Mouse (Mus musculus): ENCODE measurements around the gene Olfr788. TPM values are rescaled to one million over a fixed set of nuclear protein-coding genes. Genes with fewer than 3 reads are reported as not detected.

Gene Olfr788
- polyA plus RNA-seq (2016; fragmentation: Nextera tagmentation; extraction: Ambion mirVana): not detected in 2 replicates

DNA sequence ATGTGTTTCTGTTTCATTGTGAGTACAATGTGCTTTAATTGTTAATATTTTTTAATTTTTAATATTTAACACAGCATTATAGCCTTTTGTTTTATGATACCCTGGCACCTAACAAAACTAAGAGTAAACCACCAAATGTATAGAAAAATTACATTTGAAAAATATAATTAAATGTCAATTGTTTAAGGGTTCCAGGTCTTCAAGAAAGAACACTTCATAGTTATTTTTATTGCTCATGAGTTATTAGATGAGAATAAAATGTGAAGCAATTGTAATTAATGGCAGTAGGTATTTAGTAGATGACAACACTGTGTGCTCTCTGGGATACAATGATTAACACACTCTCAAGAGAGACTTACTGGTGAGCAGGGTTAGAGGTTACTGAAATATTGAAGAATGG, at the start of gene Olfr788:
Olfr788 (plus strand) TSS at position 301 of the 400 bp plus-strand sequence.
- no peak within 1 kb of the TSS for H3K4me3 ChIP-seq
- H3K9ac ChIP-seq: no peak within 1 kb of the TSS
- H3K36me3 ChIP-seq: no peaks in the 10 kb centered on the region
- no peak within 1 kb of the TSS for H3K4me2 ChIP-seq (replicated peaks)
- no peaks in the 10 kb centered on the region for H3K4me1 ChIP-seq
- ATAC-seq (ENCODE audit: insufficient number of reproducible peaks, insufficient read depth, low FRiP score, low TSS enrichment): no peak
- H3K9me3 ChIP-seq: no peaks in the 10 kb centered on the region
- H3K27me3 ChIP-seq: no peaks in the 10 kb centered on the region
- no peak within 1 kb of the TSS for H3K27ac ChIP-seq

DNA sequence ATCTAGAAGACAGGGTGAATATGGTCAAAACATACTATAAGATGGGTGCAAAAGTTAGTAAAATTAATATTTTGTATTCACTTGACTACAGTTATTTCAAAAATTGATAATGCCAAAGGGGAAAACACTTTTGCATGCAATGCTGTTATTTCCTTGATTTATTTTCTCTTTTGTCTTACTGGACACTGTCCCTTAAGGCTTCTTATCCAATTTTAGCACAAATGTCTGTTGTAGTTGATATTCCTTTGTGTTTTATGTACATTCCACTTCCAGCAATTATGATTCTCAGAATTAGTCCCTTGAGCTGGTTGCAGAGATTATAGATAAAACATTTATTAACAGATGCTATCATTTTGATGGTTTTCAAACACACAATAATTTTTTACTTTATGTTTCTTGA, 43.8 kb upstream of the Olfr788 start, which contains the start of gene Olfr786:
Olfr786 (plus strand) TSS at position 301 of the 400 bp plus-strand sequence.
- no peak for ATAC-seq (ENCODE audit: insufficient number of reproducible peaks, insufficient read depth, low FRiP score, low TSS enrichment)
- H3K4me3 ChIP-seq: no peak within 1 kb of the TSS
- no peaks in the 10 kb centered on the region for H3K27me3 ChIP-seq

DNA sequence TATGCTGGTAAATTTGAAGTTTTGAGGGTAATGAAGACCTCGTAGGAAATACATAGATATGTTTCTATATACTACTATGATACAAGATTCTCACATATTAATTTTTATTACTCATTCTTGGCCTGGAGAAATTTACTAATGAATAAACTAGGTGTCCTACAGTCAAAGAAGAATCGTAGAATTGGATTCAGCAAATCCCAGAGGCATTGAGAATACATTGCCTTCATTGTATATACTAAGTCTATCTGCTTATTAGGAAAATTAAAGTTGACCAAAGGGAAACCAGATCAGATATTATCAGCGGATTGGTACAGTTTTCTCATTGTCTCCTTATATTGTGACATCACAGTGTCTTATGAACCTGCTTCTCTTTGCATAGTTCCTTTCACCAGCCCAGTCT, 9.2 kb upstream of the Olfr788 start, which contains the start of gene Olfr787:
Olfr787 (plus strand) TSS at position 301 of the 400 bp plus-strand sequence.
- no peaks in the 10 kb centered on the region for H3K9me3 ChIP-seq
- 80% methylated on average over 3 of the region's 3 CpGs for WGBS
- H3K4me1 ChIP-seq: no peaks in the 10 kb centered on the region
- no peak within 1 kb of the TSS for H3K9ac ChIP-seq
- no peaks in the 10 kb centered on the region for H3K36me3 ChIP-seq
- no peaks in the 10 kb centered on the region for H3K27me3 ChIP-seq
- no peak for ATAC-seq (ENCODE audit: insufficient number of reproducible peaks, insufficient read depth, low FRiP score, low TSS enrichment)
- no peak within 1 kb of the TSS for H3K27ac ChIP-seq
- no peak within 1 kb of the TSS for H3K4me3 ChIP-seq
- no peak within 1 kb of the TSS for H3K4me2 ChIP-seq (replicated peaks)

More for the DNA sequence above, 43.8 kb upstream of the Olfr788 start, which contains the start of gene Olfr786:
- H3K4me2 ChIP-seq (replicated peaks): no peak within 1 kb of the TSS
- H3K27ac ChIP-seq: no peak within 1 kb of the TSS
- H3K36me3 ChIP-seq: no peaks in the 10 kb centered on the region
- H3K9me3 ChIP-seq: no peaks in the 10 kb centered on the region
- H3K9ac ChIP-seq: no peak within 1 kb of the TSS
- H3K4me1 ChIP-seq: no peaks in the 10 kb centered on the region

DNA sequence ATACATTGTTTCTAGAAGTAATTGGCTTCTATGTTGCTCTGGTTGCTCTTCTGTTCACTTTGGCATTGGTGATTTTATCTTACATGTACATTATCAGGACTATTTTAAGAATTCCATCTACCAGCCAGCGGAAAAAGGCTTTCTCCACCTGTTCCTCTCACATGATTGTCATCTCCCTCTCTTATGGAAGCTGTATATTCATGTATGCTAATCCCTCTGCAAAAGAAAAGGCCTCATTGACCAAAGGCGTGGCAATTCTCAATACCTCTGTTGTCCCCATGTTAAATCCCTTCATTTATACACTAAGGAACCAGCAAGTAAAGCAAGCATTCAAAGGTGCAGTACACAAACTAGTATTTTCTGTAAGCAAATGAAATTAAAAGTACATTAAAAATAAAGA, 2.5 kb downstream of the Olfr788 start:
- no peak overlapping the region for H3K9ac ChIP-seq
- no peaks in the 10 kb centered on the region for H3K27me3 ChIP-seq
- no peak overlapping the region for H3K4me3 ChIP-seq
- H3K9me3 ChIP-seq: no peaks in the 10 kb centered on the region
- H3K36me3 ChIP-seq: no peaks in the 10 kb centered on the region
- no peaks in the 10 kb centered on the region for H3K4me1 ChIP-seq
- no peak for ATAC-seq (ENCODE audit: insufficient number of reproducible peaks, insufficient read depth, low FRiP score, low TSS enrichment)
- no peak overlapping the region for H3K4me2 ChIP-seq (replicated peaks)
- 74% methylated on average over 2 of the region's 2 CpGs for WGBS
- no peak overlapping the region for H3K27ac ChIP-seq

DNA sequence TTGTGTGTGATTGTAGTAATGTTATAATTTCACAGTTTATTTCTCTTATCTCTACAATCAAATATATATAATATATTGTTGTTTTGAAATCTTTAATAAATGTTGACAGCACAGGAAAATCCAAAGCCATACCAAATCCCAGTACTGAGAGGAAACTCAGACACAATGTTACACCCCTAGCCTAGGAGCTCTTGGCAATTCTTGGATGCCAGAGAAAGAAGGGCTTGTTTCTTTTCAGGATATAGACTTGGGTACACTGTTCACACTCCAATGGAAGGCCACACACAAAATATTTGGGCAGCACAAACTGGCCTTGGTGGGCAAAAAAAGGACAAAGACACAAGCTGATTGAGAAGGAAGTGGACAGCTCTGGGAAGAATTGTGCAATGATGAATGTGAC, 2.9 kb downstream of the Olfr788 start:
- Histone ChIP-seq H3K27ac (no peak overlapping the region), H3K36me3 (no peaks in the 10 kb centered on the region), H3K4me2 (replicated peaks) (no peak overlapping the region), H3K27me3 (no peaks in the 10 kb centered on the region), H3K4me1 (no peaks in the 10 kb centered on the region), H3K9ac (no peak overlapping the region), H3K4me3 (no peak overlapping the region), H3K9me3 (no peaks in the 10 kb centered on the region)
- ATAC-seq (ENCODE audit: insufficient number of reproducible peaks, insufficient read depth, low FRiP score, low TSS enrichment): no peak

DNA sequence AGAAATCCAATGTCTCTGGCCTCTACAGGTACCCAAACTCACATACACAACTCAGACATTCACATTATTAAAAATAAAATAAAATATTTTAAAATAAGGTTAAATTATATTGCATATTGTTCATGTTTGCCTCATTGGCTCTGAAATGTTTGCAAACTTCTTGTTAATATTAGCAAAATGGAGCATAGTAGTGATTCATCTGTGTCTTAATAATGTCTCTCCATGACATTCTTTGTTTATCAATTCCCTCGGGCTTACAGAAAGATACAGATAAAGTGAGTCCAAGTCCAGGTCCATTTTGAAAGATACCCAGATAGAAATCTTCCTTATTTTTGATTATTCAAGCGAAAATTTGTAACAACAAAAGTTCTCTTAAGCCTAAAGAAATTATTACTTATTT, 13.7 kb downstream of the Olfr788 start, which contains the start of gene Olfr789:
Olfr789 (plus strand) TSS at position 301 of the 400 bp plus-strand sequence.
- Histone ChIP-seq H3K4me1 (no peaks in the 10 kb centered on the region), H3K36me3 (no peaks in the 10 kb centered on the region), H3K27ac (no peak within 1 kb of the TSS), H3K27me3 (no peaks in the 10 kb centered on the region), H3K4me3 (no peak within 1 kb of the TSS), H3K4me2 (replicated peaks) (no peak within 1 kb of the TSS), H3K9me3 (no peaks in the 10 kb centered on the region), H3K9ac (no peak within 1 kb of the TSS)
- WGBS: 60% methylated on average over 2 of the region's 2 CpGs
- ATAC-seq (ENCODE audit: insufficient number of reproducible peaks, insufficient read depth, low FRiP score, low TSS enrichment): no peak

DNA sequence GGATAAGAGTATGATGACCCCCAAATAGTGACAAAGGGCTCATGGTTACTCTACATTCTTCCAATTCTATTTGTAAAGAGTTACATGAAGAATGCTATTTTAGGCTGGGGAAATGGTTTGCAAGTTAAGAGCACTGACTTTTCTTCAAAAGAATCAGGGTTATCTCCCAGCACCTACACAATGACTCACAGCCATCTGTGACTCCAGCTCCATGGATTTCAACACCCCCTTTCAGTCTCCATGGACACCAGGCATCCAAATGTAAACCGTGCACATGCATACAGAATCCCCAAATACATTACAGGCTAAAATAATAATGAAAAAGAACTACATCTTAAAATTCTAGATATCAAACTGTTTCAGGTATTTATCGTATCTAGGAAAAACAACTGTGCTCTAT, 19.3 kb downstream of the Olfr788 start:
- H3K9ac ChIP-seq: no peak overlapping the region
- no peaks in the 10 kb centered on the region for H3K9me3 ChIP-seq
- H3K4me2 ChIP-seq (replicated peaks): no peak overlapping the region
- WGBS: 81% methylated on average over 2 of the region's 2 CpGs
- no peak overlapping the region for H3K27ac ChIP-seq
- no peaks in the 10 kb centered on the region for H3K36me3 ChIP-seq
- no peaks in the 10 kb centered on the region for H3K27me3 ChIP-seq
- H3K4me3 ChIP-seq: no peak overlapping the region
- no peaks in the 10 kb centered on the region for H3K4me1 ChIP-seq
- ATAC-seq (ENCODE audit: insufficient number of reproducible peaks, insufficient read depth, low FRiP score, low TSS enrichment): no peak

DNA sequence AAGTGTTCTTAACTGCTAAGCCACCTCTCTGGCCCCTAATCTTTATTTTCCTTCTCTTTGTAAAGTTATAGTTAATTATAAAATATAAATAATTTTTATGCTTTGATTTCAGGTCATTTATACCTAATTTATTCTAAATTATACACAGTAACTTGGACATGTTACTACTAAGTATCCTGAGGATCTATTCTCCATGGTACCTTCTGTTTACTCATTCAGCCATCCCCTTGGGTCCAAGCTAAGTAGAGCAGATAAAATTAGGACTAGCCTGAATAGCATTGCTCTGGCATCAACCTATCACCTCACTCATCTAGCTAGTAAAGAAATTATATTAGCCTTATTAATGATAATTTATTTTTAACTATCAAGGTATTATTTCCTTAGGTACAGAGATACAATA, 27.4 kb downstream of the Olfr788 start, which contains the start of gene Olfr790:
Olfr790 (plus strand) TSS at position 301 of the 400 bp plus-strand sequence.
- H3K27me3 ChIP-seq: no peaks in the 10 kb centered on the region
- H3K4me2 ChIP-seq (replicated peaks): no peak within 1 kb of the TSS
- no peaks in the 10 kb centered on the region for H3K9me3 ChIP-seq
- no peak within 1 kb of the TSS for H3K9ac ChIP-seq
- no peak within 1 kb of the TSS for H3K4me3 ChIP-seq
- H3K27ac ChIP-seq: no peak within 1 kb of the TSS
- H3K4me1 ChIP-seq: no peaks in the 10 kb centered on the region
- ATAC-seq (ENCODE audit: insufficient number of reproducible peaks, insufficient read depth, low FRiP score, low TSS enrichment): no peak
- H3K36me3 ChIP-seq: no peaks in the 10 kb centered on the region

DNA sequence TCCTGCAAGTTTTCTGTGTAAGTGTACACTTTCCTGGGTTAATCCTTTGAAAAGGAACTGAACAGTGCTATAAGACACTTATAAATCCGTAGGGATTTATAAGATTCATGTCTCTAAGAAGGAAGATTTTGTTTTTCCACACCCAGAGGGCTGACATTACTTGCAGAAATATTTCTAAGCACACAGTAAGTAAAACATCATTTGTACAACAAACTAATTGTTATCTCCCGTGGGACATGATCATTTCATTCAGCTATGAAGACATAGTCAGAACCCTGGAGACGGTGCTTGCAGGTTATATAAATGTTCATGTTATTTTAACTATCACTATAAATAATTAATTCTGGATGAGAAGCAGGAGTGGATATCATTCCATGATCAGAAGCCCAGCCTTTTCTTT, 50.7 kb downstream of the Olfr788 start, which contains the start of gene Olfr791:
Olfr791 (plus strand) TSS at position 301 of the 400 bp plus-strand sequence.
- Histone ChIP-seq H3K4me3 (no peak within 1 kb of the TSS), H3K27ac (no peak within 1 kb of the TSS), H3K27me3 (no peaks in the 10 kb centered on the region), H3K36me3 (no peaks in the 10 kb centered on the region), H3K9ac (no peak within 1 kb of the TSS), H3K4me1 (no peaks in the 10 kb centered on the region), H3K4me2 (replicated peaks) (no peak within 1 kb of the TSS), H3K9me3 (no peaks in the 10 kb centered on the region)
- 68% methylated on average over 3 of the region's 3 CpGs for WGBS
- no peak for ATAC-seq (ENCODE audit: insufficient number of reproducible peaks, insufficient read depth, low FRiP score, low TSS enrichment)

Other genes with a start within 250 kb of the Olfr788 start
- gene Olfr774, start 234.8 kb upstream of the Olfr788 start, polyA plus RNA-seq (2016; fragmentation: Nextera tagmentation; extraction: Ambion mirVana): not detected in 2 replicates
- not detected in 2 replicates for gene Olfr775, start 222.6 kb upstream of the Olfr788 start, polyA plus RNA-seq (2016; fragmentation: Nextera tagmentation; extraction: Ambion mirVana)
- gene Olfr776, start 211.9 kb upstream of the Olfr788 start, polyA plus RNA-seq (2016; fragmentation: Nextera tagmentation; extraction: Ambion mirVana): not detected in 2 replicates
- gene Olfr777, start 199.5 kb upstream of the Olfr788 start, polyA plus RNA-seq (2016; fragmentation: Nextera tagmentation; extraction: Ambion mirVana): not detected in 2 replicates
- not detected in 2 replicates for gene Olfr780, start 152.9 kb upstream of the Olfr788 start, polyA plus RNA-seq (2016; fragmentation: Nextera tagmentation; extraction: Ambion mirVana)
- not detected in 2 replicates for gene Olfr781, start 142.1 kb upstream of the Olfr788 start, polyA plus RNA-seq (2016; fragmentation: Nextera tagmentation; extraction: Ambion mirVana)
- gene Olfr782, start 122.1 kb upstream of the Olfr788 start, polyA plus RNA-seq (2016; fragmentation: Nextera tagmentation; extraction: Ambion mirVana): not detected in 2 replicates
- 0.06 TPM in 1 of 2 replicates, not detected in the other for gene Olfr784, start 86.9 kb upstream of the Olfr788 start, polyA plus RNA-seq (2016; fragmentation: Nextera tagmentation; extraction: Ambion mirVana)
- gene Olfr785, start 65.6 kb upstream of the Olfr788 start, polyA plus RNA-seq (2016; fragmentation: Nextera tagmentation; extraction: Ambion mirVana): not detected in 2 replicates
- not detected in 2 replicates for gene Olfr786, start 43.7 kb upstream of the Olfr788 start, polyA plus RNA-seq (2016; fragmentation: Nextera tagmentation; extraction: Ambion mirVana)
- not detected in 2 replicates for gene Olfr787, start 9.1 kb upstream of the Olfr788 start, polyA plus RNA-seq (2016; fragmentation: Nextera tagmentation; extraction: Ambion mirVana)
- gene Olfr789, start 13.8 kb downstream of the Olfr788 start, polyA plus RNA-seq (2016; fragmentation: Nextera tagmentation; extraction: Ambion mirVana): not detected in 2 replicates
- gene Olfr790, start 27.5 kb downstream of the Olfr788 start, polyA plus RNA-seq (2016; fragmentation: Nextera tagmentation; extraction: Ambion mirVana): not detected in 2 replicates
- gene Olfr791, start 50.8 kb downstream of the Olfr788 start, polyA plus RNA-seq (2016; fragmentation: Nextera tagmentation; extraction: Ambion mirVana): not detected in 2 replicates
- not detected in 2 replicates for gene Olfr792, start 68.2 kb downstream of the Olfr788 start, polyA plus RNA-seq (2016; fragmentation: Nextera tagmentation; extraction: Ambion mirVana)
- gene Olfr794, start 96.7 kb downstream of the Olfr788 start, polyA plus RNA-seq (2016; fragmentation: Nextera tagmentation; extraction: Ambion mirVana): not detected in 2 replicates
- gene Olfr796, start 141.6 kb downstream of the Olfr788 start, polyA plus RNA-seq (2016; fragmentation: Nextera tagmentation; extraction: Ambion mirVana): not detected in 2 replicates
- not detected in 2 replicates for gene Olfr798, start 156.9 kb downstream of the Olfr788 start, polyA plus RNA-seq (2016; fragmentation: Nextera tagmentation; extraction: Ambion mirVana)
- not detected in 2 replicates for gene Olfr799, start 166.5 kb downstream of the Olfr788 start, polyA plus RNA-seq (2016; fragmentation: Nextera tagmentation; extraction: Ambion mirVana)
- not detected in 2 replicates for gene Olfr800, start 186.7 kb downstream of the Olfr788 start, polyA plus RNA-seq (2016; fragmentation: Nextera tagmentation; extraction: Ambion mirVana)
- not detected in 2 replicates for gene Olfr801, start 202.9 kb downstream of the Olfr788 start, polyA plus RNA-seq (2016; fragmentation: Nextera tagmentation; extraction: Ambion mirVana)
- gene Olfr802, start 217.2 kb downstream of the Olfr788 start, polyA plus RNA-seq (2016; fragmentation: Nextera tagmentation; extraction: Ambion mirVana): not detected in 2 replicates
- not detected in 2 replicates for gene Olfr803, start 223.3 kb downstream of the Olfr788 start, polyA plus RNA-seq (2016; fragmentation: Nextera tagmentation; extraction: Ambion mirVana)
- gene Olfr804, start 232.2 kb downstream of the Olfr788 start, polyA plus RNA-seq (2016; fragmentation: Nextera tagmentation; extraction: Ambion mirVana): not detected in 2 replicates